Mouse (Mus musculus) ovary, adult 10 weeks (tissue): ENCODE measurements around the gene Cyp2c40. TPM values are rescaled to one million over a fixed set of nuclear protein-coding genes. Genes with fewer than 3 reads are reported as not detected.

ENCODE experiments used
- polyA plus RNA-seq: library from polyadenylated mRNA; stranded (reverse); fragments of 350-450 nt; fragmentation: Illumina TruSeq; extraction: RNeasy Lipid Tissue Mini Kit (QIAGEN cat#74804); gene quantifications from one replicate; pipeline ENCODE4 v1.2.3, GENCODE M21; 2014

Gene Cyp2c40
- polyA plus RNA-seq, result not detected

DNA sequence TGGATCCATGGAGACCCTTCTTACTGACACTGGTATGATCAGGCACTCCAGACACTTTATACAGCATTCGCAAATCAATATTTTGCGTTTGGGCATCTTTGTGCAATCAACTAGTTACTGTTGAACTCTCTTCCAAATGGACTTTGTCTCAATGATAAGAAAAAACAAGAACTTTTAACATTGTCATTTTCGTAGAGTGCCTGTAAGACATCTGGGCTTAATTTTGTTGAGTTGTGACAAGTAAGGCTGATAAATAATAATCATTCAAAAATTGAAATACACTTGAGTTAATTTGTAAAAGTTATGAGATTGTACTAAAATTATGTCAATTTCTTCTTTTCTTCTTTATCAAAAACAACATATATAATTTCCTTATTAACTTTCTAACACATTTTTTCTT, at the start of gene Cyp2c40:
Gene Cyp2c40, minus strand, starts transcription at position 101 of the 400 bp plus-strand sequence.

DNA sequence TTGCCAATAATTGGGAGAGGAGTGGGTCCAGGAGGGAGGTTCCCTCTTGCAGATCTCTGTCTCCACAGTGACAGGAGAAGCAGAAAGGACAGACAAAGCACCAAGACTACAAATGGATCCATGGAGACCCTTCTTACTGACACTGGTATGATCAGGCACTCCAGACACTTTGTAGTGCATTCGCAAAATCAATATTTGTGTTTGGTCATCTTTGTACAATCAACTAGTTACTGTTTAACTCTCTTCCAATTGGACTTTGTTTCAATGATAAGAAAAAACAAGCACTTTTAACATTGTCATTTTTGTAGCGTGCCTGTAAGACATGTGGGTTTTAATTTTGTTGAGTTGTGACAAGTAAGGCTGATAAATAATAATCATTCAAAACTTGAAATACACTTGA, 71.7 kb downstream of the Cyp2c40 start, which contains the start of gene Cyp2c68:
Gene Cyp2c68, minus strand, starts transcription at position 135 of the 400 bp plus-strand sequence.

Other genes with a start within 250 kb of the Cyp2c40 start
- not detected for gene Cyp2c67, start 163.8 kb downstream of the Cyp2c40 start, polyA plus RNA-seq
- gene Cyp2c68, start 71.8 kb downstream of the Cyp2c40 start, polyA plus RNA-seq, result not detected
- gene Cyp2c69, start 74.0 kb upstream of the Cyp2c40 start, polyA plus RNA-seq, result not detected
- gene Cyp2c37, start 179.6 kb upstream of the Cyp2c40 start, polyA plus RNA-seq, result 0.26 TPM